Mouse (Mus musculus) erythroblast, embryonic 14.5 days (primary cell): ENCODE data around the gene Slc51b. TPM values are rescaled to one million over a fixed set of nuclear protein-coding genes. Genes with fewer than 3 reads are reported as not detected.

Source experiments
- H3K27me3 ChIP-seq: 2 replicates; pipeline ENCODE4 v1.6.1; 2012; ENCODE audit warnings: inconsistent platforms; ENCODE audit not compliant: control insufficient read depth
- H3K36me3 ChIP-seq: 2 replicates; pipeline ENCODE4 v1.6.1; 2012; ENCODE audit warnings: mild to moderate bottlenecking, inconsistent platforms; ENCODE audit not compliant: control insufficient read depth
- H3K4me1 ChIP-seq: 2 replicates; pipeline ENCODE4 v1.6.1; 2012; ENCODE audit warnings: inconsistent platforms; ENCODE audit not compliant: control insufficient read depth
- H3K4me3 ChIP-seq: replicated peaks from 2 replicates; pipeline ENCODE3; 2012; ENCODE audit warnings: moderate library complexity, mild to moderate bottlenecking, inconsistent platforms
- H3K9me3 ChIP-seq: 2 replicates; pipeline ENCODE4 v1.6.1; 2012; ENCODE audit warnings: low read length, inconsistent platforms, mixed read lengths; ENCODE audit not compliant: control insufficient read depth
- GATA1 ChIP-seq: IDR thresholded peaks from 2 replicates; pipeline ENCODE4 v1.6.1; 2012; ENCODE audit warnings: low read length, inconsistent platforms, mixed read lengths
- TAL1 ChIP-seq: IDR thresholded peaks from 3 replicates; pipeline ENCODE4 v1.6.1; 2012; ENCODE audit warnings: low read length, inconsistent platforms, mixed read lengths
- polyA plus RNA-seq: library from polyadenylated mRNA; stranded (reverse); fragments of >175 nt; gene quantifications from 2 replicates; pipeline ENCODE4 v1.2.3, GENCODE M21; 2012

Gene Slc51b
- polyA plus RNA-seq, 1 experiment, result not detected

DNA sequence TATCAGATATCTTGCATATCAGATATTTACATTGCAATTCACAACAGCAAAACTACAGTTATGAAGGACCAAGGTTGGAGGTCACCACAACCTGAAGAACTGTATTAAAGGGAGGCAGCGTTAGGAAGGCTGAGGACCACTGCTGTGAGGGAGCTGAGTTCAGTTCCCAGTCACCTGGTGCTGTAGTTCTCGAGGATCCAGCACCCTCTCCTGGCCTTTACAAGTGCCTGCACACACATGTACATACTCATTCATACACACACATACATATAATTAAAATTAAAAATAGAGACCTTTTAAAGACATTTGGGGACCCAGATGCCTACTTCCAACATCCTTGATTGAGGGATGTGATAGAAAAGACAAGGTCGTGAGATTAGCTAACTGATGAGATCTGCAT is 3.1 kb downstream of the Slc51b start:
- no peak for TF ChIP-seq TAL1
- TF ChIP-seq GATA1, result no peak
- H3K27me3 ChIP-seq, result no peaks in the 10 kb centered on the region
- H3K36me3 ChIP-seq, result no peaks in the 10 kb centered on the region

DNA sequence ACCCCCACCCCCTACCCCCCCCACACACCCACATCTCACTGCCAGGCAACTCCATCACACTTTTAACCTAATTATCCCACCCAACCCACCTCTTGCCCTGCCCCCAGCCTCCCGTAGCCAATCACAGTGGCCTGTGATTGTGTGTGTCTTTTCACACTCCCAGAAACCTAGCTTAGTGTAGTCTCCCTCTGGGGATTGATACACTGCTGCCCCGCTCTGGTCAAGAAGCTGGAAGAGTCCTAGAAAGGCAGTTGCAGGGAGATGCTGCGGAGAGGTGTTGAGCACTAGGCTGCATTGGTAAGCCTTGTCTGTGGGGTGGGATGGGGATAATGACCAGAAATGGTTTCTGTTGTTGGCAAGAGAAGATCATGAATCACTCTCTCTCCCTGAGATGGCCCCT is 5.0 kb downstream of the Slc51b start:
- no peaks in the 10 kb centered on the region for H3K36me3 ChIP-seq
- no peaks in the 10 kb centered on the region for H3K4me1 ChIP-seq
- no peak overlapping the region for H3K4me3 ChIP-seq
- no peaks in the 10 kb centered on the region for H3K27me3 ChIP-seq
- H3K9me3 ChIP-seq, result no peaks in the 10 kb centered on the region
- TF ChIP-seq GATA1 (no peak), TAL1 (no peak)

More for the DNA sequence above, 3.1 kb downstream of the Slc51b start:
- Histone ChIP-seq H3K9me3 (no peaks in the 10 kb centered on the region), H3K4me3 (no peak overlapping the region), H3K4me1 (no peaks in the 10 kb centered on the region)

DNA sequence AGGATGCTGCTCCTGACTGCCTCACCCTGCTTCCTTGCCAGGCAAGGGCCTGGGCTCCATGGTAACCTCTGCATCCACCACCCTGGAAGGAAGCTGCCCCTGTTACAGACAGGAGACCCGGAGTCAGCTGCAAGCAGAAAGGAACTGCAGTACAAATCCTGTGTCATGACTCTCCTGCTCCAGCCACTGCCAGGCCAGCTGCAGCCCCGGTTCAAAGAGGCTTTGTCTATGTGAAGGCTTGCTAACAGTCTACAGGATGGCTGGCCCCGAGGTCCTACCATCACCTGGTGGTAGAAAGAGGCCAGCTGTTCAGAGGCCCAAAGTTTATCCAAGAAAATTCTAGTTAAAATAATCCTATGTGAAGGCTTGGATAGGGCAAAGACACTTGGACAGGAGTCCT is 11.4 kb downstream of the Slc51b start:
- Histone ChIP-seq H3K4me3 (no peak overlapping the region), H3K27me3 (no peaks in the 10 kb centered on the region), H3K36me3 (no peaks in the 10 kb centered on the region), H3K9me3 (no peaks in the 10 kb centered on the region), H3K4me1 (no peaks in the 10 kb centered on the region)
- TF ChIP-seq TAL1, result no peak
- no peak for TF ChIP-seq GATA1

DNA sequence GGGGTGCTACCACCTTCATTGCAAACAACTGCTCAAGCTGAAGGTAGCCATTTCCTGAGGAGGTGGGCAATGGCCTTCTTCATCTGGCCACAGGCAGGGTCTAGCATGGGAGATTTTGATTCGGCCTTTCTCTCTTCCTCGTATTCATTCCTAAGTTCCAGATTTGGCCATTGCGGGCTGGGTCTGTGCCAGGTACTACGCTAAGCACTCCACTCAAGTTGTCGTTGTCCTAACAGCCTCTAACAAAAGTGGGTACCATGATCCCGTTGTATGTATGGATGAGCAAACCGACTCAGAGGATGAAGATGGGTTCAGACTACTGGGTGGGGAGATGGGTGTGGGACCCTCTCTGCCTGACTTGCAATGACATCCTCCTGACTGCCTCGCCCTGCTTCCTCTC is 12.4 kb downstream of the Slc51b start:
- H3K9me3 ChIP-seq, result no peaks in the 10 kb centered on the region
- no peaks in the 10 kb centered on the region for H3K27me3 ChIP-seq
- no peak for TF ChIP-seq TAL1
- no peak for TF ChIP-seq GATA1

DNA sequence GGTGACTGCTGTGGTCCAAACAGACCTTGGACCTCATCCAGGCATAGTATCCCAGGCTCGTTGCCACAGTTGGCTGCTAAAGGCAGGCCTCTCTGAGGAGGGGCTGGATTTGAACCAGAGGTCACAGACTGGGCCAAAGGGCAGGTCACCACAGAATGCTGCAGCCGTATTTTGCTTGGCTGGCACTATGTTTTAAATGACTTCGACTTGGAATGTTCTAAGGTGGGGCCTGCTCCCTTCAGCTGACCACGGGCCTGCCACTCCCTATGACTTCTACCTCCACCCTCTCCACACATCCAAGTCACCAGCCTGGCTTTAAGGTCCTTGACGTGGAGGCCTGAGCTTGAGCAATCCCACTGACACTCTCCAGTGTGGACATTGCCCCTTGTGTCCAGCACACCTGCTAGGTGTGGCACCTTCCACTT is 13.9 kb downstream of the Slc51b start:
- TF ChIP-seq GATA1 (no peak), TAL1 (no peak)
- H3K4me3 ChIP-seq, result no peak overlapping the region
- H3K27me3 ChIP-seq, result no peaks in the 10 kb centered on the region
- H3K4me1 ChIP-seq, result no peaks in the 10 kb centered on the region
- no peaks in the 10 kb centered on the region for H3K36me3 ChIP-seq
- H3K9me3 ChIP-seq, result no peaks in the 10 kb centered on the region

More for the DNA sequence above, 12.4 kb downstream of the Slc51b start:
- no peaks in the 10 kb centered on the region for H3K36me3 ChIP-seq
- H3K4me1 ChIP-seq, result no peaks in the 10 kb centered on the region
- H3K4me3 ChIP-seq, result no peak overlapping the region

DNA sequence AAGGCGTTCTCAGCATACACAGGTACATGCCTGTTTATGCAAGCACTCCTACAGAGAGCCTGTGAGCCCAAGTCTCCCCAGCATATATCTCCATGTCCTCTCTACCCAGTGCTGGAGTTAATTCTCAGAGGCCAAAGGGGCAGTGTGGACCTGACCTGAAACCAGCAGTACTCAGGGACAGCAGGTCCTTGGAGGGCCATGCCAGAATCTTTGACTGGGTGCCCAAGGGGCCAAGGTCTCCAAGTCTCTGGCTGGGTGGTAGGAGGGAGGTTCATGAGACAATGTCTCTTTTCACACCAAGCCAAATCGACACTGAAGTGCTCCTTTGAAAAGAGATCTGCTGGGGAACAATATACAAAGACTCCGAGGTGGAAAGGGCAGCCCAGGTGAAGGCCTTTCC is 14.9 kb downstream of the Slc51b start:
- Histone ChIP-seq H3K27me3 (no peaks in the 10 kb centered on the region), H3K9me3 (no peaks in the 10 kb centered on the region), H3K4me1 (no peaks in the 10 kb centered on the region), H3K36me3 (no peaks in the 10 kb centered on the region), H3K4me3 (no peak overlapping the region)
- TF ChIP-seq TAL1, result no peak
- no peak for TF ChIP-seq GATA1

DNA sequence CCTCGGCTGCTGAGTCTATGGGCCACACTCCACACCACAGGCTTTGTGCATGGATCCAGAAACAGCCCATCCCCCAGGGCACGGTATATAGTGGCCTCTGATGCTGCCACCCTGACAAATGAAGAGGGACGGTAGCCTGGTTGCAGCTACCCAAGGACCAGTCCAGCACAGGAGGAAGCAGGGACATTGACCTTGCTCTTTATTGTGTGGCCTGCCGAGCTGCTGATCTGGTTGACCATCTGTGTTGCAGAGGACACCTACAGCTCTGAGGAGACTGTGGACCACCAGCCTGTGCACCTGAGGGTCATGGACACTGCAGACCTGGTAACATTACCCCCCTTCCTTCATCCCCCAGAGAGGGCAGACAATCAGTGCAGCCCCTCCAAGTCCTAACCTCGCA is 15.4 kb downstream of the Slc51b start:
- H3K4me3 ChIP-seq, result no peak overlapping the region
- H3K27me3 ChIP-seq, result no peaks in the 10 kb centered on the region
- no peak for TF ChIP-seq GATA1
- no peaks in the 10 kb centered on the region for H3K4me1 ChIP-seq
- no peaks in the 10 kb centered on the region for H3K9me3 ChIP-seq
- H3K36me3 ChIP-seq, result no peaks in the 10 kb centered on the region

DNA sequence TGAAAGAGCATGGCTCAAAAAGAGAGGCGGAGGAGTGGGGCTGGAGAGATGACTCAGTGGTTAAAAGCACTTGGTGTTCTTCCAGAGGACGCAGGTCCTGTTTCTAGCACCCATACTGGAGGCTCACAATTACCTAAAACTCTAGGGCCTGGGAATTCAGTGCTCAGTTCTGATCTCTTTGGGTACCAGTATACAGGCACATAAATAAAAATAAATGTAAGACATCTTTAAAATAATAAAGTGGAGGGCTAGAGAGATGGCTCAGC is 17.6 kb downstream of the Slc51b start:
- no peaks in the 10 kb centered on the region for H3K36me3 ChIP-seq
- no peaks in the 10 kb centered on the region for H3K4me1 ChIP-seq
- no peak overlapping the region for H3K4me3 ChIP-seq
- no peak for TF ChIP-seq TAL1
- no peak for TF ChIP-seq GATA1
- H3K9me3 ChIP-seq, result no peaks in the 10 kb centered on the region
- no peaks in the 10 kb centered on the region for H3K27me3 ChIP-seq

DNA sequence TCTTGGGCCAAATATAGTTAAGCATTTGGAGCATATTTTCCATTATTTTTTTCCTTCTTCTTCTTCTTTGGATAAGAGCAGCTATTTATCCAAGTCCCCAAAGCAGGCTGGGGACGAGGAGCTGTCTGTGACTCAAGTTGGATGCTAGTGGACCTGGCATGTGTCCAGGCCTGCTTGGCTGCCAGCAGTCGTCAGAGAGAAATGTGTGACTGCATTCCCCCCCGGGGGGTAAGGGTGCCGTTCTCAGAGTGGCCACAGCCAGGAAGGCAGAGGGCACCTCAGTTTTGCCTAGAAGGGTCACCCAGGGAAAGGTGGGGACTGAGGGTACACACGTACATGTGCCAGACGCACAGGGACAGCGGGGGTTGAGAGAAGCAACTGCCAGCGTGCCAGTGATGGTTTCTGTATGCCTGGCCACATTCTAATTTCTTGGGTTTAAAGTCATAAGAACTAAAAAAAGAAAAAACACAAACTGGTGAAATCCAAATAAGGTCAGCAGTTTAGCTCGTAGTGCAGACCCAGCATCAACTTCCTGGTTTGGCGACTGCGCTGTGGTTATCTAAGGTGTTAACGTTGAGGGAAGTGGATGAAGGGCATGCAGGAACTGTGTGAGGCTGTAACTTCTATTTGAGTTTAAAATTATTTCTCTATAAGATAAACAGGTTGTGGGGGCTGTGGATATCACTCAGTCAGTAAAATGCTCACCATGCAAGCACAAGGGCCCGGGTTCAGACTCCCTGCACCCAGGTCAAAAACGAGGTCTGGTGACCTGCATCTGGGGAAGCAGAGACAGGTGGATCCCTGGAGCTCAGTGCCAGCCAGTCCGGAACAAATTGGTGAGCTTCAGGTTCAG is 18.2 kb downstream of the Slc51b start:
- Histone ChIP-seq H3K4me3 (no peak overlapping the region), H3K36me3 (no peaks in the 10 kb centered on the region), H3K4me1 (no peaks in the 10 kb centered on the region), H3K27me3 (no peaks in the 10 kb centered on the region), H3K9me3 (no peaks in the 10 kb centered on the region)
- no peak for TF ChIP-seq GATA1
- no peak for TF ChIP-seq TAL1

DNA sequence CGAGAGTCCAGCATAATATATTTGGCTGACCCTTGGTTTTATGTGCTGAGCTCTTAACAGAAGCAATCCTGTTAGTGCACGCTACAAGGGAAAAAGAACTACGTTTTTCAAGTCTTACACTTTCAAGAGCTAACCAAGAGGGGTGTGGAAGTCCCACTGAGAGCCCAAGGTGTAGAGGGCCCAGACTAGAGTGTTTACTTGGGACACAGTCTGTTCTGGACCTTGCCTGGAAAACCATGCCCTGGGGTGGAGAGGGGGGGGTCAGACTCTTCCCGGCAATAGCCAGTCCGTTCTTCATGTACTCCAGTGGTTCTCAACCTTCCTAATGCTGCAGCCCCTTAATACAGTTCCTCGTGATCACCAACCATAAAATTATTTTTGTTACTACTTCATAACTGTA is 22.8 kb downstream of the Slc51b start:
- TF ChIP-seq TAL1 (no peak), GATA1 (no peak)
- H3K36me3 ChIP-seq, result no peaks in the 10 kb centered on the region
- no peaks in the 10 kb centered on the region for H3K9me3 ChIP-seq
- no peak overlapping the region for H3K4me3 ChIP-seq
- peaks cover 10% of the 10 kb centered on the region for H3K4me1 ChIP-seq
- peaks cover 8% of the 10 kb centered on the region for H3K27me3 ChIP-seq
